Mouse (Mus musculus): Measurements from ENCODE around the gene Slc25a19.

GRCm38 (mm10) chr11:115642705-115643104, 14.6 kb upstream of the Slc25a19 start:
- no peak for TF ChIP-seq POLR2A (IDR thresholded peaks at IDR 0.05; ENCODE audit: low read depth, low read length)
- no peak for TF ChIP-seq CTCF (conservative IDR thresholded peaks at IDR 0.05; ENCODE audit: insufficient read depth, insufficient read length, low read depth, low read length)

All from kidney, adult 2 months (tissue).